Mouse (Mus musculus) mature B cell (primary cell): ENCODE measurements around the gene Cyp2b19.
"Not testable (repeated sequence)": the region's sequence is repeated elsewhere in the genome, so short reads cannot be mapped to it uniquely, and the experiment has no call there.

Source experiments
- in situ Hi-C: fragments of 300-500 bp; cut with MboI; formaldehyde crosslinking; loops from 2 replicates; pipeline ENCODE4 v1.14.3; 2019

Gene Cyp2b19

DNA sequence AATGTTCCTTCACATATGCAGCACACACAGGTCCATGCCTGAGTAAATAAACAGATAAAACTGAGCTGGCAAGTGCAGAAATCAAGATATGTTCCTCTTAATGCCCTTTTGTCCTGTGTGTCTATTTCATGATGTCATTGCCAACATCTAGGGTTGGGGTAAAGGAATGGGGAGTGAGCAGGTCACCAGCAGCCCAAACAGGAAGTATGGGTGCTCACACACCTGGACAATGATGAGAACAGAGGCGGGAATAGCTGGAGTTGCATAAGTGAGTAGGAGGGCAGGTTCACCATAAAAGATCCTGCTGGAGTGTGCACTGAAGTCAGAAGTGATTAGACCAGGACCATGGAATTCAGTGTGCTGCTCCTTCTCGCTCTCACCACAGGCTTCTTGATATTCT, at the start of gene Cyp2b19:
Gene Cyp2b19, plus strand, starts transcription at position 301 of the 400 bp plus-strand sequence.
- in situ Hi-C loops = loop anchor here (25.0 kb wide), 1 partner anchor 530 kb away; no protein-coding TSS in a partner anchor

DNA sequence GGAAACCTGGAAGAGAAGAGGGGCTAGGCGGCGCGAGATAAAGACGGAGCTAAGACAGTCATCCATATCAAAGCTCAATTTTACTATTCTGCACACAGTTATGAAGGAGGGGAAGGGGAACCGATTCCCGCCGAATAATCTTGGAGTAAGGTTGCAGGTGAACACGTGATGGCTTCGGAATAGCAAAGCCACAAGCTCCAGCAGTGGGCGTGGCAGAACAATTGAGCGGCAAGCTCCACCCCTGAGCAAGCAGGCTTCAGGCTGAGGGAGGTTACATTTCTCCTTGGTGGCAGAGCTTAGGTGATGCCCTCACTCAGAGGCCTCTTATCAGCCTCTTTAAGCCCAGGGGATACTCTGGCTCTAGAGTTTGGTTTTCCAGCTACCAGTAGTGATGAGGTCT, 45.9 kb upstream of the Cyp2b19 start:
- in situ Hi-C loops = no loop called here

DNA sequence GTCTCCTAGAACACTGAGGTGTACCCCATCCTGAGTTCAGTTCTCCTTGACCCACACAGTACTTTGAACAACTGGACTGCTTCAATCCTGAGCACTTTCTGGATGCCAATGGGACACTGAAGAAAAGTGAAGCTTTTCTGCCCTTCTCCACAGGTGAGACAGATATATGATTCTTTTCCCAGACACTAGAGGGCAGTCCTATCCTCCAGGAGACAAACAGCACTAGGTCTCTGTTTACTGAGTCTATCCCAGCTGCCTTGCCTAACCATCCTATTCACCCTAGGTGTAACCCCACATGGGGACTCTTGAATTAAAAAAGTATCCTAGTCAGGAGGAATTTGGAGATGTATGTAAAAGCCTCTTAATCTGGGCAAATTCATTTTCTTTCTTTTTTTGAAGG, 18.0 kb upstream of the Cyp2b19 start:
- in situ Hi-C loops = no loop called here

DNA sequence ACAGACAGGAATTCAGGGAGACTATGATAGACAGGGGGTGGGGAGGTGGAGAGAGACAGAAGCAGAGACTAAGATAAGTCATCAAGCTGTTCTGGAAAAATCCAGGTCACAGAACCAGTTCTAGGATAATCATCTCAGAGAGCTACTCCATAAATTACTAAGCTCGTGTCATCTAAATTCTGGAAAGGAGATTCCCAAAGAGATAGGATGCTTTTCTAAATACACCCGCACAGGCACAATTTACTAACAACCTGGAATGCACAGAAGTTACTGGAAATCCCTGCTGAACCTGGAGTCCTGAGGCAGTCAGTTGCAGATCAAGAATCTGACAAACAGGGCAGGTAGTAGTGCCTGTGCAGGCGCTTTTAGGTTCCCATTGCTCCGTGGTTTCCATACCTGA, 13.0 kb upstream of the Cyp2b19 start:
- in situ Hi-C loops = no loop called here

DNA sequence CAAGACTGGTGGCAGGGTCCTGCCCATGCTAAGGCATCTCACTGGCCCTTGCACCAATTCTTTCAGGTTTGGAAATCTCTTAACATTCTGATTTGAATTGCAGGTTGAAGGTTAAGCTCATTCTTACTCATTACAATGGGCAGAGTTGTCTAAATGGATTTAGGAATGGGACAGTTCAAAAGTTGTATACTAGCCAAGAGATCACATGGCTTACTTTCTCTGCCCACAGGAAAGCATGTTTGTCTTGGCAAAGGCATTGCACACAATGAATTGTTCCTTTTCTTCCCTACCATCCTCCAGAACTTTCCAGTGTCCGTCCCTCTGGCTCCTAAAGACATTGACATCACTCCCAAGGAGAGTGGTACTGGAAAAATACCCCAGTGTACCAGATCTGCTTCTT, 11.5 kb upstream of the Cyp2b19 start:
- in situ Hi-C loops = no loop called here

DNA sequence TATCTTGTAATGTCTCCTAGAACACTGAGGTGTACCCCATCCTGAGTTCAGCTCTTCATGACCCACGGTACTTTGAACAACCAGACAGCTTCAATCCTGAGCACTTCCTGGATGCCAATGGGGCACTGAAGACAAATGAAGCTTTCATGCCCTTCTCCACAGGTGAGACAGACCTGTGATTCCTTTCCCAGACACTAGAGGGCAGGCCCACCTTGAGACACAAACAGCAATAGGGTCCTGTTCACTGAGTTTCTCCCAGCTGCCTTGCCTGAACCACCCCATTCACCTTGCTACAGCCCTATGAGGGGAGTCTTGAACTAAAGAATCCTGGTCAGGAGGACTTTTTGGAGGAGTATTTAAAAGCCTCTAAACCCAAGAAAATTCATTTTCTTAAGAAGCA, 10.1 kb downstream of the Cyp2b19 start:
- in situ Hi-C loops = loop anchor here (25.0 kb wide), 1 partner anchor 520 kb away; no protein-coding TSS in a partner anchor

DNA sequence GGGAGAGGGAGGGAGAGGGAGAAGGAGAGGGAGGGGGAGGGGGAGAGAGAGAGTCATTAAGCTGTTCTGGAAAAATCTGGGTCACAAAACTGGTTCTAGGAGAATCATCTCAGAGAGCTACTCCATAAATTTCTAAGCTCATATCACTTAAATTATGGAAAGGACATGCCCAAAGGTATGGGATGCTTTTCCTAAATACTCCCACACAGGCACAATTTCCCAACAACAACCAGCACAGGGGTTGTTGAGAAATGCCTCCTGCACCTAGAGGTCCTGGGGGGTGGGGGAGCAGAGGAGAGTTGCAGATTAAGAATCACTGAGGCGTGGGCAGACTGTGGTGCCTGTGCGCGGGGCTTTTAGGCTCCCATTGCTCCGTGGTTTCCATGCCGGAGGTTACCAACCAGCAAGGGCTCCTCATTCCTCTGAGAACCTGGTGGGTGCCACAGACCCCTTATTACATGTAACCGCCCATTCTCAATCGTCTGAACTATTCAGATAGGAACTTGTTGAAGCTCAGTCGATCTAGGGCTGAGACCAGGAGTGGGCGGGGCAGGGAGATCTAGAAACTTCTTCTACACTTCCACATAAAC, 13.0 kb downstream of the Cyp2b19 start:
- in situ Hi-C loops = loop anchor here (25.0 kb wide), 1 partner anchor 517 kb away; no protein-coding TSS in a partner anchor

DNA sequence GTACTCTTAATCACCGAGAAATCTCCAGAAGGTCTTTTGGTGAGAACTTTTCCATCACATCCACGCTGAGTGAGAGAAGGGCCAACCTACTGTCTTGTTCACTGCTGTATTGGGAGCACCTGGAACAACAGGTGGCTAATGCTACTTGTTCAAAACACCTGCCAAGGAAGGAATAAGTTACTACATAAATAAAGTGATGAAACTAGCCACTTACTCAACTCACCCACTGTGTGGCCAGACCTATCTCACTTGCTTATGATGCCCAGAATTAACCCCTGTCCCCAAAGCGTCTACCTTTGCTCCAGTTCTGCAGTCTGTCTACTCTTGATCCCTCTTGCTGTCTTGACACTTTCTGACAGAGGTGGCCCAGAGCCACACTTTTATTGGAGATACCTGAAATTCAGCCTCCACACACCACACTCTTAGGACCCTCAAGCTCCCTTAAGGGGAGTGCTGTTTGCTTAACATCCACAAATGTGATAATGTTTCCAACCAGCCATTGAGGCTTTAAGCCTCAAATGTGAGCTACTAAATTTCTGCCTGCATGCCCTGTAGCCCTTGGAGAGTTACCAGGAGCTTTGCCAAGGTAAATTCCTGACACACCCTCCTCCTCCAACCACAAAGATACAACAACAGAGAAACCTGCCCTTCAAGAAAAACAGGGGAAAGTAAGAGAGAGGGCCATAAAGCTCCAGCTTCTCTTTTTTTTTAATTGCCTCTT, 16.1 kb downstream of the Cyp2b19 start:
- in situ Hi-C loops = loop anchor here (25.0 kb wide), 1 partner anchor 514 kb away; no protein-coding TSS in a partner anchor

DNA sequence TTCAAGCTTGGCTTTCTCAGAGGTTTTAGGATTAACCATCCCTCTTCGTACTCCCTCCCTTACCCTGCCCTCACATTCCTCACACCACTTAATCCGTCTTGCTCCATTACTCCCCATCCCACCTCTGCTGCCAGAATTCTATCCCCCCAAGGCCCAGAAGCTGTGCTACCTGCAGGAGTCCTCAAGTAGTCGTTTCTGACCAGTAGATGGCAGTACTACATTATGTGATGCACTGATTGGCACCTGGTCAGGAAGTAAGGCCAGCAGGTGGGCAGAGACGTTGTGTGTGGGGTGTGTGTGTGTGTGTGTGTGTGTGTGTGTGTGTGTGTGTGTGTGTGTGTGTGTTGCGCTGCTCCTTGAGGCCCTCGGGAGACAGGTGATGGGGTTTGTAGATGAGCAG, 18.9 kb downstream of the Cyp2b19 start:
- in situ Hi-C loops = no loop called here

DNA sequence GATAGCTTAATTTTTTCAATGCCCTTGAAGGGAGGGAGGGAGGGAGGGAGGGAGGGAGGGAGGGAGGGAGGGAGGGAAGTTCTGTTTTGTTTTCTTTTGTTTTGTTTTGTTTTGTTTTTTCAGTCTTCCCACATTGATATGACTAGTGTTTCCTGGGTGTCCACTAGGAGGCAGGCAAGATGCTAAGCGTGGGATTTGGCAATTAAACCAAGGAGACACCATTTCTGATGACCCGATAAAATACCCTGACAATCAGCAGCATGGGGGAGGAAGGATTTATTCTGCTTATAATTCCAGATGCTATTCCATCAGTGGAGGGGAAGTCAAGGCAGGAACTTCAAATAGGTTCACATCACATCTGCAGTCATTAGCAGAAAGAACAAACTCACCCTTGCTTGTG, 20.9 kb downstream of the Cyp2b19 start:
- in situ Hi-C loops = no loop called here

DNA sequence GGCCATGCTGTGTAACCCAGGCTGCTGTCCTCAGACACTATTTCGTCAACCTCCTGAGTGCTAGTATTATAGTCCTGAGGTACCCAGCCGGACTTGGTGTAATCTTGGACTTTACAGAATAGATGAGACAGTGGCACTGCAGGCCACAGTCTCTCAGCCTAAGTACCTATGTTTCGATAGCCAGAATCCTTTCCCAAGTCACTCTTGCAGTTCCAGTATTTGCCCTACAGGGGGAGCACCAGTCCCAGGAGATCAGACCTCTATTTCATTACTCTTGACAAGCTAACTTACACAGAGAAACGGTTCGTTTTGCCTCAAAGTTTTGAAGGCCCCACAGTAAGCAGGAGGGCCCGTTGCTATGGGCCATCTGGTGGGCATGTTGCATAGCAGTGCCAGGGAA, 21.5 kb downstream of the Cyp2b19 start:
- in situ Hi-C loops = no loop called here

DNA sequence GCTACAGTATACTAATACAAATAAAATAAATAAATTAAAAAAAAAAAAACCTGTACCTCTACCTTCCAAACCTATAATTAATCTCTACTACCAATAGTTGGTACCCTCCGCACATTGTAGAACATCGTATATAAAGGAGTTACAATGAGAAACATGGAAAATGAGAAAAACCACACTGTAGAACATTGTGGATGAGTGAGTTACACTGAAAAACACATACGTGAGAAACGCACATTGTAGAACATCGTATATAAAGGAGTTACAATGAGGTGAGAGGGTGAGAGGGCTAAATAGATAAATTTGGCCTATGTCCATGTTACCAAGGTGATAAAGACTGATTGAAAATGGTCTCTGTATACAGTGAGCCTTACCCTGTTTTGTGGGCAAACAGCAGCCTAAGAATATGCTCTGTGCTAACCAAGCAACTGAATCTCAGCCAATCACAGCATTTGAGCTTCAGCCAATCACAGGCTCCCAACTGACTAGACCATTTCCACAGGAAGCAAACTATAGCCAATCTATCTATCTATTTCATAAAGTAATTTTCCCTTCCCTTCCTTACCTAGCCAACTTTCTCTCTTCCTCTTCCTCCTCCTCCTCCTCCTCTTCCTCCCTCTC, 23.0 kb downstream of the Cyp2b19 start:
- in situ Hi-C loops = no loop called here

DNA sequence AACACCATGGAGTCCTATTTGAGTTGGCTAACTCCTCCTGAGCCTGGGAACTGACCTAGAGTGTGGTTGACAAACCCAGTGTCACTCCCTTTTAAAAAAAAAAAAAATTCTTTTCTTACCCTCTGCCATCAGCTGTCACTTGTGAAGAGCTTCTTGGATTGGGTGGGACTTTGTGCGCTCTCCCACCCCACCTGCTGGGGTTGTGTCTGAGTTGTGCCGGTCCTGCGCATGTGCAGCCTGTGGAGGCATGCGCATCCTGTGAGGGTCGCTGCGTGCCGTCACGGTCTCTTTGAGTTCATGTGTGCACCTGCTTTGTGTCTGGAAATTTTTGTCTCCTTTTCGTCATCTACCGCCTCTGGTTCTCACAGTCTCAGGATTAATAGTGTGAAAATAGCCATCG, 23.6 kb downstream of the Cyp2b19 start:
- in situ Hi-C loops = no loop called here

DNA sequence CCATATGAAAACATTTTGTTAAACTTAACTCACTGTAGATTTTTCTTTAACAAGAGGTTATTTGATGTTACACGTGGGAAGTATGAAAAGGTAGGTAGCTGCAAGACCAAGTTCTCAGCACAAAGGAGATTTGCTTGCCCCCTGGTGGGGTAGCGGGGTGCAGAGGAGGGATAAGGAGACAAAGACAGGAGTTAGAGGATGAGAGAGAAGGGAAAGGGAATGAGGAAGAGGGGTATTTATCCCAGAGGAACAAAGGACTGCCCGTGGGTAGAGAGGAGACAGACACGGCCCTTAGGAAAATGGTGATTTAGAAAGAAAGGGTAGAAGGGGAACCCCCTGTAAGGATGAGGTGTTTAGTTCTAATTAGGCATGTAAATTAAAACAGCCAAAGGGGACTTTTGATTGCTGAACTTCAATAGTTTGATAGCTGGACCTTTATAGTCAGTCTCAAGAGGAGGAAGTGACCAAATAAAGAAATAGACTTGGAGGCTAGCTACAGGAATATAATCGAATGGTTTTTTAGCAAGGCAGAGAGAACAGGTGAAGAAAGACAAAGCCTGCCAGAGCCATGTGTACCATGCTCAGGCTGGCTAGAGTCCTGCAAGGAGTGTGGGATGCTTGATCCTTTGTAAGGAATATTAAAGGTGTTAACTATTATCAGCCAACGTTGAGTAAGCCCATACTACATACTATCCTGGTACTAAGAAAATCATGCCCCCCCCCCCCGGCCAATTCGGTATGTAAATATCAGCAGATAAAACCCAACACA, 24.2 kb downstream of the Cyp2b19 start:
- in situ Hi-C loops = no loop called here

DNA sequence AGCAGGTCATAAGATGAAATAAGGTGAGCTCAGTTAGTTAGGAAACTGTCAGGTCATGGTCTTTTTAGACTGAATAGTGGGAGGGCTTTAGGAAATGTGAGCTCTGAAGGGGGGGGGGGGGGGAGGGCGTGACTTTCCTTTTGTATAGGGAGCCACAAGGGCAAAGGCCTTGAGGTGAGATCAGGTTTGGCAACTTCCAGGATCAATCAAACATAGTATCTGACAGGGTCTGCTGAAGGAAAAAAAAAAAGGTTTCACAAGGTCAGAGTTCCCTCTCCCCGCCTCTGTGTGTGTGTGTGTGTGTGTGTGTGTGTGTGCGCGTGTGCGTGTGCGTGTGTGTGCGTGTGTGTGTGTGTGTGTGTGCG, 24.8 kb downstream of the Cyp2b19 start:
- in situ Hi-C loops = no loop called here

DNA sequence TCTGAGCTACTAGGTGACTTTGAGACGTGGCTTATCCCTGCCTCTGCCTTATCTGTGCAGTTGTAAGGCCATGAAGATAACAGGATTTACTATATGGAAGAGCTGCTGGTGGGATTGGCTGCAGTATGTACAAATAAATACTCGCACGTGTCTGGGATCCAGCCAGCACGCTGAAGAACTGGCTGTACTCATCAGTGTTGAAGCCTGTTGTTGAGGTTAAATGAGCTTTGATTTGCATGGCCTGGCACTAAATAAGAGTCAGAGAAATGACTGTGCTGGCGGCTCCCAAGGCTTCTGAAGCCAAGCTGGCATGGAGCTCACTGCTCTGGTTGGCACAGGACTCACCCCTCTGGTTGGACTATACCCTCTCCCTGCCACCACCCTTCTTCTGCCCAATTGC, 26.2 kb downstream of the Cyp2b19 start:
- in situ Hi-C loops = no loop called here

DNA sequence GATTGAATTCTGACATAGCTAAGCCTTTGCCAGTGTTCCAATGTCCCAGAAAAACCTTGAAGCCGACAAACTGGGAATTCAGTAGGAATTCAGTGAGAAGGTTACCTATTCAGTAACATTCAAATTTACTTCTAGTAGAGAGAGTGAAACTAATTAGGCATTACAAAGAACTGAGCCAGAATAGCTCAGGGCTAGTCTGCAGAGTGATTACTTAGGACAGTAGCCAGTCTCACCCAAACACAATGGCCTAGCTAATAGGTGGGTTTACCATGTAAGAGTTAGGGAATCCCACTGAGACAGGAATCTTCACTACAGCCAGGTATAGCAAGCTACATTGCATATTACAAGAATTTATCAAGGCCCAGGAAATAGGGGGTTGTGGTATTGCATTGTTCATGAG, 29.1 kb downstream of the Cyp2b19 start:
- in situ Hi-C loops = not testable (repeated sequence)

DNA sequence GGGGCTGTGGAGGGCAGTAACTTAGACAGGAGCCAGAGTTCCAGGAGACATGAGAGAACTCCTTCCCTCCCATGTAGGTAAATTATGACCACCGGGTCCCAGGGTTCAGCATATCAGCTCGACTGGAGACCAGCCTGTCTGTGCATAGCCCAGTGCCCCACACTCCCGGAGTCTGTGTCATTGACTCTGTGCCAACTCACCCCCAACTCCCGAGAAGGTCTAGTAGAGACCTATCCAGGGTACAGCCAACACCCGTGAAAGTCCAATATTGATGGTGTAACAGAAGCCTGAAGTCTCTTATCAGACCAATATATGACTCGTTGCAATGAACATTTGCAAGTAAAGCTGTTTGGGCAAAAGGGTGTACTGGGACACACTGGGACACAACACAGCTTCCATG, 33.0 kb downstream of the Cyp2b19 start:
- in situ Hi-C loops = no loop called here

DNA sequence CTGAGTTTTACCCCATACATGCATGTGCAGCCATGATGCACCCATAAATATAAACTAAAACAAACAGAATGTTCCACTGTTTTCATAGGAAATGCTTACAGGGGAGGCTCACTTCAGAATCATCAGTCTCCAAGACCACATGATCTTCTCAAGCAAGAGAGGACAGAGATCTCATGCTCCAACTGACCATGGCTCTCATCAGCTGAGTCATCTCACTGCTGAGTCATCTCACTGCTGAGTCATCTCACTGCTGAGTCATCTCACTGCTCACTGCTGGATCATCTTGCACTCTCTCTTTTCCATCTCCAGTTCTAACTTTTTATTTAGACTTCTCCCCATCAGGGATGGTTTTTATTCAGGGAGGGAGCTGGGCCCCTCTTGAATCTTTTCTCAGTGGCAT, 43.2 kb downstream of the Cyp2b19 start:
- in situ Hi-C loops = no loop called here

DNA sequence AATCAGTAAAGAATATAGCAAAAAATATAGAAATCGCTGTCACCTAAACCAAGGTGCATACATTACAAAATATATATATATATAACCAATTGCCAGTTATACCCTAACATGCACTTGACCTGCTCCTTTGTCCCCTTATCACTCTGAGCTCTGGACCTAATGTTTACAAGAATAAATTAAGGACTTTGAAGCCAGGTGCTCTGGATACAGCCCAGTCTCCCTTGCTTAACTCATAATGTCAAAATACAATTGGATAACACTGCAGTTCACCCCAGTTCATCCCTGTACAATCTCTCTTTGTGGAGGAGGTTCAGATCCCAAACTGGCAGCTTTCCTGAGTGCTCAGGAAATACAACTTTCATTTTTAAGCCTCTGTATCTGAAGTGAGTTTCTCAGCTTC, 44.1 kb downstream of the Cyp2b19 start:
- in situ Hi-C loops = no loop called here

DNA sequence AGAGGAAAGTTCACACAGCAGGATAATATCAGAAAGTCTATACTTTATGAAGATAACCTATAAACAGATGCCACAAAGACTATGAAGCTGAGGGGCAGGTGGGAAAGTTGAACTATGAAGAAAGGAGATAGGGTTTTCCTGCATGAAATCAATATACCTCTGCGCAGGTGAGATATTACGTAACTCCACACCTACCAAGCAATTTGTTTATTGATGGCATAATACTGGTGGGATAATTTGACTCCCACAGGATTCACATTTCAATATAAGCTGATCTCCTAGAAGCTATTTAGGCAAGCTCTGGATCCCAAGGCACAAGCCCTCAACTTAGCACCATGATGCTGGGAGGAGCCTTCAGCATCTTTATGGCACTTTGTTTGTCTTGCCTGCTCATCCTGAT, 51.6 kb downstream of the Cyp2b19 start, which contains the start of gene Cyp2g1:
Gene Cyp2g1, plus strand, starts transcription at position 301 of the 400 bp plus-strand sequence.
- in situ Hi-C loops = no loop called here
